Mouse (Mus musculus): ENCODE results near the gene Erich6b. TPM values are rescaled to one million over a fixed set of nuclear protein-coding genes. Genes with fewer than 3 reads are reported as not detected.
A peak's percentile ranks its signal among the peaks of the same experiment; 100 is the strongest.

The Erich6b gene
- not detected in 2 replicates for polyA plus RNA-seq (2015; fragmentation: Nextera tagmentation; extraction: Ambion mirVana)

DNA sequence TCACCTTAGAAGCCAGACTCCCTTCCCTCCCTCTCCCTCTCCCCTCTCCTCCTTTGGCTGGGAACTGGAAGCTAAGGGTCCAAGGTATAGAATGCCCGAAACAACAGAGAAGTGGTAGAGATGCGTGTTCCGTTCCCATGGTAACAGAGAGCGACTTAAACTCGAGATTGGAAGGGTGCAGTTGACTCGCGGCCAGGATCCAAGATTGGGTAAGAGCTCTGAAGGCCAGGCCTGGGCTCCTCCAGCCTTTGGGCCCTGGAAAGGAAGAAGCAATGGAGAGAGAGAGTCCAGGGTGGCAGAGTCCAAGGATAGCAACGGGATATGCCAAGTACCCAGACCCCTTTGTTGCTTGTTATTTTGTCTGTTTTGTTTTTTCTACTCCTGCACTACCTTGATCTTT lies at the start of gene Erich6b:
TSS of gene Erich6b (plus strand) at position 180 of the 400 bp plus-strand sequence.
- H3K4me2 ChIP-seq = no peak within 1 kb of the TSS
- 75% methylated on average over 8 of the region's 8 CpGs for WGBS
- no peaks in the 10 kb centered on the region for H3K36me3 ChIP-seq (ENCODE audit: poor library complexity, severe bottlenecking)
- H3K27me3 ChIP-seq = no peaks in the 10 kb centered on the region
- H3K4me1 ChIP-seq = peaks cover 7% of the 10 kb centered on the region
- no peak for ATAC-seq
- no peaks in the 10 kb centered on the region for H3K9me3 ChIP-seq (replicated peaks)
- H3K27ac ChIP-seq = no peak within 1 kb of the TSS
- no peak within 1 kb of the TSS for H3K9ac ChIP-seq
- no peak within 1 kb of the TSS for H3K4me3 ChIP-seq

DNA sequence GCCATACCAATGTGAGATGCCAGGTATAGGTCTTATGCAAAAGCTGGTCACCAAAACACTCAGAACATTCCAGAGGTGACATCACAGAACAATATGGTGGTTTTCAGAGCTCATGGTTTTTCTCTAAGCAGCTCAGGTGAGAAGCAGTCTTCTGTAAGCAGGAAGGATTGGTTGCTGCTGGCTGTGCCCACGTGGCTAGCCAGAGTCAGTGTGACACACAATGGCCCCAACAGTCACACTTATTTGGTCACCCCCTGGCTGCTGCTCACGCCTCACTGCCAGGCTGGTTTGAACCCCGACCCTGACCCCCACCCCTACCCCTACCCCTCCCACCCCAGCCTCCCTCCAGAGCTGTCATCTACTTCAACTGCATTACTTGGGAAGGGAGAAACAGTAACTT lies 49.1 kb upstream of the Erich6b start, which contains the start of gene Spert:
TSS of gene Spert (minus strand) at position 139 of the 400 bp plus-strand sequence.
- WGBS = 71% methylated on average over 3 of the region's 3 CpGs
- Histone ChIP-seq H3K9me3 (replicated peaks) (no peaks in the 10 kb centered on the region), H3K4me1 (no peaks in the 10 kb centered on the region), H3K36me3 (ENCODE audit: poor library complexity, severe bottlenecking) (no peaks in the 10 kb centered on the region), H3K9ac (no peak within 1 kb of the TSS), H3K27me3 (no peaks in the 10 kb centered on the region), H3K27ac (no peak within 1 kb of the TSS), H3K4me3 (no peak within 1 kb of the TSS), H3K4me2 (no peak within 1 kb of the TSS)
- no peak for ATAC-seq

DNA sequence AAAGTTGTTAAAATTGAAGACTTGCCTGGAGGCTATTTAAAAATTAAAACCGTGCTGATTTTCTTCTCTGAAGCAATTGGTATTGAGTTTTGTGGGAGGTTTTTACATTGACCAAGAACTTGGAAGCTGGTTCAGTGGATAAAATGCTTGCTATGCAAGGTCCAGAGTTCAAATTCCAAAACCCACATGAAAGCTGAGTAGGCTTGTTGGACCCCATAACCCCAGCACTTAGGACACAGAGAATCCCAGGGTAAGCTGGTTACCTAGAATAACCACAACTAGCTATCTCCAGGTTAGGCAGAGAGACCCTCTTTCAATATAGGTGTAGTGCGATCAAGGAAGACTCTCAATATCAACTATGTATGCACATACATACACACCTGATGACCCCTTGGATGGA lies 32.9 kb upstream of the Erich6b start:
- Histone ChIP-seq H3K36me3 (ENCODE audit: poor library complexity, severe bottlenecking) (no peaks in the 10 kb centered on the region), H3K4me3 (no peak overlapping the region)
- no peak for ATAC-seq

DNA sequence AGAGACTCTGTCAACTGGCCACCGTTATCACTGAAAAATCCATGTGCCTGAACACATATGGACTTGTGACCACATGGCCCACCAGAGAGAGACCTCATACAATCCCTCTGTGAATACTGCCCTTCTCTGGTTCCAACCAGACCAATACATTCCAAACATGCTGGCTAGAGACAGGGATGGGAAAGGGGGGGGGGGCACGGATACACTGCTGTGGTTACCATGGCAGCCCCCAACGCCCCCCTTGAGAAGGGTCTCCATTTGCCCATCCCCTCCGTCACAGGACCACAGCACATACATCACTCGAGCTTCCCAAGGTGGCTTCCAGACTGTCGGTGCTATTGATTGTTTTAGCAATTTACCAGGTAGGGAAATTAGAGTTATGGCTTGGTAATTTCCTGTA lies 25.7 kb upstream of the Erich6b start:
- WGBS = 79% methylated on average over 6 of the region's 6 CpGs
- no peaks in the 10 kb centered on the region for H3K27me3 ChIP-seq

More for the DNA sequence above, 32.9 kb upstream of the Erich6b start:
- no peak overlapping the region for H3K27ac ChIP-seq
- no peaks in the 10 kb centered on the region for H3K27me3 ChIP-seq
- H3K9me3 ChIP-seq (replicated peaks) = no peaks in the 10 kb centered on the region
- H3K4me2 ChIP-seq = no peak overlapping the region
- no peaks in the 10 kb centered on the region for H3K4me1 ChIP-seq
- 94% methylated on average over 2 of the region's 2 CpGs for WGBS
- H3K9ac ChIP-seq = no peak overlapping the region

DNA sequence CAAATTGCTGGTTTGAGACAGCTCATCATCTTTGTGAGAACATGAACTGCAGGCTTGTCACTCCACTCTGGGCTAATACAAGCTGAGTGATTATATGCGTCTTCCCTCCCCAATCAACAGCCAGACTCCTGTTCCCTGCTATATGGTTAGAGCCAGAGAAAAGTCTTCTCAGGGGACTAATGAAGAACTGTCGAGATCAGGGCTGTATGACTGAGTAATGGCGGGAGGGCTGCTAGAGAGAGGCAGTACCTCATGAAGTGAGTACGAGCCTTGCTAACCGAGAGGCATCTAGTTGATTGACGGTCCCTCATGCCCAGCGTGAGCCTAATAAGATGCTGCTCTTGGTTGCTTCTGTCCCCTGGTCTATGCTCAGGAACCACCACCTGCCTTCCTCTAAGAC lies 19.1 kb upstream of the Erich6b start:
- H3K9ac ChIP-seq = no peak overlapping the region
- no peaks in the 10 kb centered on the region for H3K36me3 ChIP-seq (ENCODE audit: poor library complexity, severe bottlenecking)
- ATAC-seq = peak; percentile 75
- H3K4me1 ChIP-seq = no peaks in the 10 kb centered on the region
- no peak overlapping the region for H3K27ac ChIP-seq
- H3K4me2 ChIP-seq = no peak overlapping the region
- 62% methylated on average over 7 of the region's 7 CpGs for WGBS
- no peak overlapping the region for H3K4me3 ChIP-seq
- no peaks in the 10 kb centered on the region for H3K27me3 ChIP-seq
- no peaks in the 10 kb centered on the region for H3K9me3 ChIP-seq (replicated peaks)

More for the DNA sequence above, 25.7 kb upstream of the Erich6b start:
- Histone ChIP-seq H3K4me3 (no peak overlapping the region), H3K36me3 (ENCODE audit: poor library complexity, severe bottlenecking) (no peaks in the 10 kb centered on the region), H3K9ac (no peak overlapping the region), H3K27ac (no peak overlapping the region), H3K4me2 (no peak overlapping the region), H3K9me3 (replicated peaks) (no peaks in the 10 kb centered on the region), H3K4me1 (no peaks in the 10 kb centered on the region)
- no peak for ATAC-seq

DNA sequence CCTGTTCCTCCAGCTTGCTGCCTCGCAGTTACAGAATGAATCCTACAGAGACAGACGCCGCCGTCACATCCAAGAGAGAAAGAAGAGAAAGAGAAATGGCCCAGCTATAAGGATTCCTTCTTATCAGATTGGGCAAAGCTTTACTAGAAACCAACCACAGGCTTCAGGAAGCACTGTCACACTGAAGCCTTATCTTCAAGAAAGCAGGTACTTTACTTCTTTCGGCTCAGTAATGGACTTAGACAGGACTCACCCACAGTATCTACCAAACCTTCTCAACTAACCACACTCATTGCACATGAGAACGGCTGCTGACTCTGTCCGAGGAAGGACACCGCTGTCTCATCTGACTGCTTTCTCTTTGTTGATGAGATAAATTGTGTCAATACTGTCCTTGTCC lies 13.2 kb upstream of the Erich6b start:
- Histone ChIP-seq H3K4me1 (no peaks in the 10 kb centered on the region), H3K9ac (no peak overlapping the region), H3K27ac (no peak overlapping the region), H3K4me3 (no peak overlapping the region), H3K36me3 (ENCODE audit: poor library complexity, severe bottlenecking) (no peaks in the 10 kb centered on the region), H3K27me3 (no peaks in the 10 kb centered on the region), H3K4me2 (no peak overlapping the region), H3K9me3 (replicated peaks) (no peaks in the 10 kb centered on the region)
- 95% methylated on average over 8 of the region's 8 CpGs for WGBS
- no peak for ATAC-seq

DNA sequence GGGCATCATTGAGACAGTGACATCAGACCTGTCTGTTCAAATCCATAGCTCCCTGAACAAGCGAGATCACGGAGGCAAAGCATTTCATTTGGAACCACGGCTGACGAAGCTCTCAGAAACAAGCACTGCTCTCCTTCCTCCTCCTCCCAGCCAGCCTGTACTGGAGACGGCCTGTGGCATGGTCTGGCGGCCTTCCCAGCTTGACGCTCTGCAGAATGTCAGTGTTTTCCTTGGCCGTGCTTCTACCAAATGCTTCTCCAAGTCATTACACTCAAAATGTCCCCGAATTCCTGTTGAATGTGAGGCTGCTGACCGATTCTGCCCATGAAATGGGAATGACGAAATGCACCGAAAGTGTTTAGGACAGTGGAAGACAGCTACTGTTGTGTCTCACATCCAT lies 6.7 kb upstream of the Erich6b start:
- Histone ChIP-seq H3K4me1 (peaks cover 14% of the 10 kb centered on the region), H3K4me2 (no peak overlapping the region), H3K4me3 (no peak overlapping the region), H3K9ac (no peak overlapping the region), H3K27ac (peak overlapping the region; percentile 0; the same call in 1 of the 2 replicates), H3K9me3 (replicated peaks) (no peaks in the 10 kb centered on the region), H3K27me3 (no peaks in the 10 kb centered on the region), H3K36me3 (ENCODE audit: poor library complexity, severe bottlenecking) (no peaks in the 10 kb centered on the region)
- WGBS = 73% methylated on average over 12 of the region's 12 CpGs
- 0 out of 2 replicates have a peak, but pooled peaks have one; percentile 38 for ATAC-seq

DNA sequence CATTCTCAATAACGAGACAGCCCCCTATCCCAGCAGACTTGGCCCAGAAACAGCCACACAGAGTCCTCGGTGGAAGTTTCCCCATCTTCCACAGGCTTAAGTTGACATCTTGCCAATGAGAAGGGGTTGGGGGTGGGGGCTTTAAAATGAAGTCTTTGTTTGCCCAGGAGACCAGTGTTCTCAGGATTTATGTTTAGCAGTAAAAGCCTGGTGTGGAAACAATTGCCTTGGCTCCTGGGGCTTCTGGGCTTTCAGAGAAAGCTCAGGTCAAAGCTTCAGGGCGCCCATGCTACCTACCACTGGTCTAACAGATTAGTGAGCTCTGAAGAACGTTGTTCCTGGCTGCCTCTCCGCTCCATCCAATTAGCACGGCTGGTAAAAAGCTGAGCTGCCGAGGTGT lies 6.0 kb upstream of the Erich6b start:
- no peaks in the 10 kb centered on the region for H3K27me3 ChIP-seq
- H3K27ac ChIP-seq = no peak overlapping the region
- no peak overlapping the region for H3K4me3 ChIP-seq
- H3K4me2 ChIP-seq = no peak overlapping the region
- H3K4me1 ChIP-seq = peaks cover 14% of the 10 kb centered on the region
- no peak for ATAC-seq
- no peaks in the 10 kb centered on the region for H3K9me3 ChIP-seq (replicated peaks)
- WGBS = 18% methylated on average over 7 of the region's 7 CpGs
- no peak overlapping the region for H3K9ac ChIP-seq
- H3K36me3 ChIP-seq (ENCODE audit: poor library complexity, severe bottlenecking) = no peaks in the 10 kb centered on the region

DNA sequence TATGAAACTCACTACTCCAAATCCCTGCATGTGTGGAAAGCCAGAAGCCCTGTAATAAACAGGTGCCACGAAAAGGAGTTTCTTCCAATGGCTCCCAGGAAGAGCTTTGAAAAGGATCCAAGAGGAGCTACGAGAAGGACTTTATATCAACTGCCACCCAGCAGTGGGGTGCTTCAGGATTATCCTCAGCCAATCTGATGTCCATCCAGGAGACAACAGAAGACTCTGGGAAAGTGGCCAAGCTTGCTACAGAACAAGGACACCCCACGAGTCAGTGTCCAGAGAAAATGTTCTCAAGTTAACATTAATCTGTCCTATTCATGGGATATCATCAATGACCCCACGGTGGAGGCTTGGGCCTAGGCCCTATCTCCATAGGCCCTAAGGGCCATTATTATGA lies 4.4 kb upstream of the Erich6b start:
- no peak for ATAC-seq
- 76% methylated on average over 4 of the region's 4 CpGs for WGBS

DNA sequence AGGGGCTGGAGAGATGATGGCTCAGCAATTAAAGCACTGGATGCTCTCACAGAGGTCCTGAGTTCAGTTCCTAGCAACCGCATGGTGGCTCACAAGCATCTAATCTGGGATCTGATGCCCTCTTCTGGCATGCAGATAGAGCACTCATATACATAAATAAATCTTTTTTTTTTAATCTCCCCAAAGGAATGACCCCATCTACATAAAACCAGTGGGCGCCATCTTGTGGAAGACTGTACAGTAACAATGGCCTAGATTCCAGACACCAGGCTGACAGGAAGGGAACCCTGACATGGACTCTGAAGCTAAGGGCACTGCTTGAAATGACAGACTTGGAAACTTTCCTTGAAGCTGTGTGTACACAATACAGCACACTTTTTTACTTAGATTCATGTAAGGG lies 1.2 kb upstream of the Erich6b start:
- H3K27me3 ChIP-seq = no peaks in the 10 kb centered on the region
- H3K4me1 ChIP-seq = peaks cover 7% of the 10 kb centered on the region
- 82% methylated on average over 2 of the region's 2 CpGs for WGBS

More for the DNA sequence above, 4.4 kb upstream of the Erich6b start:
- Histone ChIP-seq H3K27ac (no peak overlapping the region), H3K36me3 (ENCODE audit: poor library complexity, severe bottlenecking) (no peaks in the 10 kb centered on the region), H3K9ac (no peak overlapping the region), H3K4me3 (no peak overlapping the region), H3K4me1 (peaks cover 14% of the 10 kb centered on the region), H3K27me3 (no peaks in the 10 kb centered on the region), H3K4me2 (no peak overlapping the region), H3K9me3 (replicated peaks) (no peaks in the 10 kb centered on the region)

DNA sequence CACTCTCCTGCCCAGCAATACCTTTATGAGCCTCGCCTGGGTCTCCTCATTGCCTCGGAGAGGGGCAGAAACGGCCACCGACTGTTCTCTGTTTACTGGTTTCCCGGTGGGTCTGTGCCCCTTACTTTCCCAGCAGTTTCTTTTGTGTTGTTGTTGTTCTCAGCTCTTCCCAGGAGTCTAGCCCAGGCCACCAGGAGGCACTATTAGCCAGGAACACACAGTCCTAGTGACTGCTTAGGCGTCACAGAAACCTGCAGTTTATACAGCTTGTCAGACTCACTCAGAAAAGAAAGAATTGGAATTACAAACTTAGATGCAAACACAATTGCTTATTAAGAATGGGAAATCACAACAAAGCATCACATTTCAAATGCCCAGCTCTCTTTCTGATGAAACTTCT lies 690 bp upstream of the Erich6b start:
- Histone ChIP-seq H3K36me3 (ENCODE audit: poor library complexity, severe bottlenecking) (no peaks in the 10 kb centered on the region), H3K4me2 (no peak overlapping the region), H3K4me1 (peaks cover 6% of the 10 kb centered on the region; the same call in 1 of the 2 replicates), H3K9ac (no peak overlapping the region), H3K4me3 (no peak overlapping the region), H3K27me3 (no peaks in the 10 kb centered on the region), H3K9me3 (replicated peaks) (no peaks in the 10 kb centered on the region), H3K27ac (no peak overlapping the region)
- 0 out of 2 replicates have a peak, but pooled peaks have one; percentile 34 for ATAC-seq
- WGBS = 63% methylated on average over 6 of the region's 6 CpGs

More for the DNA sequence above, 1.2 kb upstream of the Erich6b start:
- H3K9me3 ChIP-seq (replicated peaks) = no peaks in the 10 kb centered on the region
- H3K36me3 ChIP-seq (ENCODE audit: poor library complexity, severe bottlenecking) = no peaks in the 10 kb centered on the region
- no peak overlapping the region for H3K4me3 ChIP-seq
- H3K9ac ChIP-seq = no peak overlapping the region
- no peak overlapping the region for H3K4me2 ChIP-seq
- ATAC-seq = no peak
- no peak overlapping the region for H3K27ac ChIP-seq

DNA sequence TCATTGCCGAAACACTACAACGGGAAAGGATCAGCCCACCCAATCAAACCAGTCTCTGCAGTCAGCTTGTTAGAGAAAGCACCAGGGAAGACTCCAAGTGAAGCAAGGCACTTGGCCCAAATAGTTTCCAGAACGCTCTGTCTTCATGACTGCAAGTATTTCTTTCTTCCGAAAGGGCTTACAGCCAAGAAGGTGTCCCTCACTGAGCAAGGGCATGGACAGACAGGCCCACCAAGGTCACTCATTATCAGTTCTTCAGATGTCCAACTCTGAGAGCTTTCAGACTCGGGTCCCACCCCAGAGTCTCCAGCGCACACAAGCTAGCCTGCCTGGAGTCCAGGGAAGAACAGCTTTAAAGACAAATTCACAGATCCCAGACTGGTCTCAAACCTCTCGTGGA lies 3.4 kb downstream of the Erich6b start:
- no peak overlapping the region for H3K4me2 ChIP-seq
- no peak overlapping the region for H3K9ac ChIP-seq
- no peaks in the 10 kb centered on the region for H3K9me3 ChIP-seq (replicated peaks)
- H3K36me3 ChIP-seq (ENCODE audit: poor library complexity, severe bottlenecking) = no peaks in the 10 kb centered on the region
- ATAC-seq = no peak
- peaks cover 18% of the 10 kb centered on the region for H3K4me1 ChIP-seq
- no peak overlapping the region for H3K27ac ChIP-seq
- H3K4me3 ChIP-seq = no peak overlapping the region
- H3K27me3 ChIP-seq = no peaks in the 10 kb centered on the region
- WGBS = 93% methylated on average over 7 of the region's 7 CpGs

DNA sequence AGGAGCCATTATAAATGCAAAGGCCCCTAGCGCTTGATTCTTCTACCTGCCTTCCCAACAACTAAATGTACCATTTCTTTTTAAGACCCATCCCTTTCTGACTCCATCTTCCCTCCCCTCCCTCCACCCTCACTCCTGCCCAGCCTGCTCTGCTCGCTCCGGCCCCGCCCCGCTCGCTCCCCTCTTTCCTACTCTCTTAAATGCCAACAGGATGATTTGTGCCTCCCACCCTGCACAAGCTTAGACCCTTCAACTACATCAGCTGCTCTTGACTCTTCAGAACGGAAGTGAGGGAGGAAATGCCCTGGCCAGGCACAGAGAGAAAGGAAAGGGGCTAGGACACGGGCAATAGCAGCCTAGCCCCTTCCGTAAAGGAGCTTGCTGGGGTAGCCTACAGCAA lies 4.0 kb downstream of the Erich6b start:
- H3K4me3 ChIP-seq = no peak overlapping the region
- no peak overlapping the region for H3K27ac ChIP-seq
- no peak overlapping the region for H3K9ac ChIP-seq
- no peak for ATAC-seq
- no peak overlapping the region for H3K4me2 ChIP-seq
- H3K36me3 ChIP-seq (ENCODE audit: poor library complexity, severe bottlenecking) = no peaks in the 10 kb centered on the region
- H3K27me3 ChIP-seq = no peaks in the 10 kb centered on the region
- no peaks in the 10 kb centered on the region for H3K9me3 ChIP-seq (replicated peaks)
- peaks cover 18% of the 10 kb centered on the region for H3K4me1 ChIP-seq
- WGBS = 74% methylated on average over 9 of the region's 9 CpGs
